Mouse (Mus musculus): ENCODE measurements at regions not wholly inside any gene's neighbourhood (a gene's known extent, or its start where the extent isn't known, plus 50 kb on each side); places are given as distances from the start of the nearest gene placed in this dataset.

DNA sequence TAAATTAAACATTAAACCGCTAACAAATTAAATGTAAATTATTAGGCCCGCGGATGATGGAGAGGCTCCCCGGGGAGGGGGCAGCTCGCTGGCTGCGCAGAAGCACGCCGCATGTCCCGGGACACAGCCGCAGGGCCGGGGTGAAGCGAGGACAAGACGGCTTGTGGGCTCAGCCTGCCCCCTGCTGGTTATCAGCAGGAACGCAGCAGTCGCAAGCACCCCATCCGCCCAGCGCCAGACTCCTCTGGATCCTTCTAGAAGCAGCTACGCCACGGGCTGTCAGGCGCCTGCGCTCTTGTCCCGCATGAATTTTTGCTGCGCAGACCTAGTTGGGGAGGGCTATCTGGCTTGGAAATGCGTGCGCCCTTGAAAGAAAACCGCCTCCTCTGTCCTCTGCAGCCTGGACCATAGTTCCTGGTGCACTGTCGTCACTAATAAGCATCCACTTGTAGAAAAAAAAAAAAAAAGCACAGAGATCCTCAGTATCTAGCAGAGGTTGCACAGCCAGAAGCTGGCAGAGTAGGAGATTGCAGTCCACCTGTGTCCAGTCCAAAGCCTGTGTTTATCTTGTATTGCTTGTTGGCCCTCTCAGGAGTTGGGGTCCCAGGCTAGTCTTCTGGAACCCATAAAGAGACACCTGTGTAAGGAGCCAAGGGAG, 73.4 kb upstream of the Ppp2r5c start:
- TF ChIP-seq CTCF (IDR thresholded peaks at IDR 0.05; ENCODE audit: extremely low read depth, insufficient read depth, insufficient read length, insufficient replicate concordance) = peak; percentile 76
- no peak for TF ChIP-seq POLR2A (IDR thresholded peaks at IDR 0.05; ENCODE audit: low read depth, low read length)
